Mouse (Mus musculus): ENCODE results near the gene Olfr1423. TPM values are rescaled to one million over a fixed set of nuclear protein-coding genes. Genes with fewer than 3 reads are reported as not detected.
"Not testable (repeated sequence)": the region's sequence is repeated elsewhere in the genome, so short reads cannot be mapped to it uniquely, and the experiment has no call there.

The Olfr1423 gene
- polyA plus RNA-seq, 1 experiment, result not detected

DNA sequence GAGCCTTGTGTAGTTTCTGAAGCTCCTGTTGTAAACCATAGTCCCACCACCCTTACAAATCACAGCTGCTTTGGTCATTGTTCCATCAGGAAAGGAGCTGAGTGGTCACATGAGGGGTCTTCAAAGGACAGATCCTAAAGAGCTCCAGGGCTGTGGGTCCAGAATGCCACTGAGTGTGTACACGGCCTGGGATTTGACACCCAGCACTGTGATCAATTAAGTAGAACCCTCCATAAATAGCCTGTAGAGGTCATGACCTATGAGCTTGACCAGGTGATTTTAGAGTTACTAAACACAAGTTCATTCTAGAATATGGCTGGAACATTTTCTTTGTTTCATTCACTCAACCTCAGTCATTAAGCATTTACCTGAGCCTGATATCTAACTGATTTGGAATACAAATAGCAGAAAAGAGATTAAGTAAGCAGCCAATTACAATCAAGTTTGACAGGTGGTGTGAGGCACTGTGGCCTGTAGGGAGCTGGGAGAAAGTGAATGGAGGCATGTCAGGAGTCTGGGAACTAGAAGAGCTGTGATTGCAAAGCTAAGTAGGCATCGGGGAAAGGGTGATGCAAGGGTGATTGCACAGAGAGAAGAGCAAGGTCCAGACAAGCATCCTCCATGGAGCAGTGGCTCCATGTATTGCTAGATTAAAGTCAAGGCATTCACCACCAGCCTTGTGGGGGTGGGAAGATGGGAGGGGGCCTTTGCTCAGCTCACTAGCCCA is 45.2 kb downstream of the Olfr1423 start:
- Histone ChIP-seq H3K4me3 (ENCODE audit: insufficient read depth, low read depth, low read length) (no peak overlapping the region), H3K27ac (replicated peaks; ENCODE audit: low read depth, low read length) (no peak overlapping the region)

DNA sequence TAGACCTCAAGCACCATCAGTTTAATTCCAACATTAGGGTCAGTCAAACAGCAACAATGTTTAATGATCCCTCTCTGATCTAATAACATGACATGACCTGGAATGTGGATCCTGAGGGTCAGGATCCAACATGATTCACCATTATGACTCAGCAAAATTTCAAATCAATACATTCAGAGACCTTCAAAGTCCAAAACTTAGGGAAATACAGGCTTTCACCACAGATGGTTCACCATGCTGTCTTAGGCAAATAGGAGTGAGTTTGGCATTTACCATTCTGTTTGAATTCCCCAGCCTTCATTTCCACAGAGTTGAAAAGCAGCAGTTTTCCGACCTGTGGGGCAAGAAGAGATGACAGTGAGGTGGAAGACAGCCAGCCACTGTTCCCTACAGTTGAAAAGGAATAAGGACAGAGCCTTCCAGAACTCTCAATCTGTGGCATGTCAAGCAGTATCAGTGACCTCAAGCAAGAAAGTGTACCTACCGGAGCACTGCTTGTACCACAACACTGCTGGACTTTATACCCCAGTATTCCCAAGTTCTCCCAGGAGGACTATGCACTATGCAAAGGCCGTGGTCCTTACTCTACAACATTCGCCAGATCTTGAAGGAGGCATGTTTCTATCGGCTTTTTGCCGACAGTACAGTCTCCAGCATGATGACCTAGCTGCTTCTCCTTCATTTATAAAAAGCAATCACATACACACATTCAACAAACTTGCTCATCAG is 46.2 kb downstream of the Olfr1423 start:
- Histone ChIP-seq H3K27ac (replicated peaks; ENCODE audit: low read depth, low read length) (no peak overlapping the region), H3K4me1 (ENCODE audit: control insufficient read depth, insufficient read depth, insufficient read length, low read length) (no peaks in the 10 kb centered on the region), H3K4me3 (ENCODE audit: insufficient read depth, low read depth, low read length) (no peak overlapping the region)

More for the DNA sequence above, 45.2 kb downstream of the Olfr1423 start:
- no peaks in the 10 kb centered on the region for H3K4me1 ChIP-seq (ENCODE audit: control insufficient read depth, insufficient read depth, insufficient read length, low read length)

- Histone ChIP-seq H3K4me3 (ENCODE audit: insufficient read depth, low read depth, low read length) (no peak overlapping the region), H3K4me1 (ENCODE audit: control insufficient read depth, insufficient read depth, insufficient read length, low read length) (no peaks in the 10 kb centered on the region), H3K27ac (replicated peaks; ENCODE audit: low read depth, low read length) (no peak overlapping the region)
Observed at GRCm38 (mm10) chr19:11992441-11993029, 48.6 kb downstream of the Olfr1423 start.

DNA sequence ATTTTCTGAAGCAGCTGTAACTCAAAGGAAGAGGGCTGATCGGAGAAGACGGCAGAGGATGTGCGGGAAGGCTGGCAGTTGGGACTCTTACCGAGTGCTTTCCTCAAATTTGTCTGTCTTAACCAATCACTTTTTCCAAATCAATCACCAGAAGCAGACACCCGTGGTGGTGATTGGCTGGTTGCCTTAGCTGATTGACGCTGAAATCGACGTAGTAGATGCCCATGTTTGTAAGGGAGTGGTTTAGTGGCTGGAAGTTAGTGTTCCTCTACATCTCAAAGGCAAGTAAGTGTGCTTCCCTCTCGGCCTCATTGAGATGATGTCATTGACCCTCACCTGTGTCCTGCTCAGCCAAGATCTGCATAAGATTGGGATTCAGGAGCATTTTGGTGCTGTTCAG is 49.1 kb downstream of the Olfr1423 start:
- no peak overlapping the region for H3K27ac ChIP-seq (replicated peaks; ENCODE audit: low read depth, low read length)
- no peak overlapping the region for H3K4me3 ChIP-seq (ENCODE audit: insufficient read depth, low read depth, low read length)
- H3K4me1 ChIP-seq (ENCODE audit: control insufficient read depth, insufficient read depth, insufficient read length, low read length), result no peaks in the 10 kb centered on the region

DNA sequence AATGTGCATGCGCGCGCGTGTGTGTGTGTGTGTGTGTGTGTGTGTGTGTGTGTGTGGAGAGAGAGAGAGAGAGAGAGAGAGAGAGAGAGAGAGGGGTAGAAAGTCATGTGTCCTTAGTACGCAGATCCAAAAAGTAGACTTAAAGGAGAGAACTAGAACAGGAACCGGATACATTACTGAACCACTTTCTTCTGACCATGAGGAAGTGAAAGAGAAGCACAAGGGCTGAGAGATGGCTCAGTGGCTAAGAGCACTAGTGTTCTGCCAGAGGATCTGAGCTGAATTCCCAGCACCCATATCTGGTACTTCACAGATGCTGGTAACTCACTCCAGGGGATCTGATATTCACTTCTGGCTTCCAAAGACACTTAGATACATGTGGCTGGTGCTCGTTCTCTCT is 51.8 kb downstream of the Olfr1423 start:
- Histone ChIP-seq H3K4me1 (ENCODE audit: control insufficient read depth, insufficient read depth, insufficient read length, low read length) (no peaks in the 10 kb centered on the region), H3K4me3 (ENCODE audit: insufficient read depth, low read depth, low read length) (no peak overlapping the region)

DNA sequence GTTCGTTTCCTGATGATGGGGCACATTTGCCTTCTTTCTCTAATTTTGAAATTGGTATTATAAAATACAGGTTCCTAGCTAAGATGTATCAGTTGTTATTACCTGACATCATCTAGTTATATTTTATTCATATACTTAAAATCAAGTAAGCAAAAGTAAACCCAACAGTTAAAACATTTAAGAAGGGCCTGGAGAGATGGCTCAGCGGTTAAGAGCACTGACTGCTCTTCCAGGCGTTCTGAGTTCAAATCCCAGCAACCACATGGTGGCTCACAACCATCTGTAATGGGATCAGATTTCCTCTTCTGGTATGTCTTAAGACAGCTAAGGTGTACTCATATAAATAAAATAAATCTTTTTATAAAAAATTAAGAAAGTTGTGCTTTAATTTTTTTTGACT is 53.3 kb downstream of the Olfr1423 start:
- H3K27ac ChIP-seq (replicated peaks; ENCODE audit: low read depth, low read length), result no peak overlapping the region
- H3K4me1 ChIP-seq (ENCODE audit: control insufficient read depth, insufficient read depth, insufficient read length, low read length), result no peaks in the 10 kb centered on the region
- H3K4me3 ChIP-seq (ENCODE audit: insufficient read depth, low read depth, low read length), result no peak overlapping the region

More for the DNA sequence above, 51.8 kb downstream of the Olfr1423 start:
- H3K27ac ChIP-seq (replicated peaks; ENCODE audit: low read depth, low read length), result no peak overlapping the region

- H3K4me3 ChIP-seq (ENCODE audit: insufficient read depth, low read depth, low read length); H3K27ac ChIP-seq (replicated peaks; ENCODE audit: low read depth, low read length); H3K4me1 ChIP-seq (ENCODE audit: control insufficient read depth, insufficient read depth, insufficient read length, low read length): not testable (repeated sequence)
Observed at GRCm38 (mm10) chr19:11984614-11985013, 56.5 kb downstream of the Olfr1423 start.

Other genes with a start within 250 kb of the Olfr1423 start
- gene Stx3, start 221.9 kb downstream of the Olfr1423 start, polyA plus RNA-seq (2012; ENCODE audit: insufficient read depth, insufficient read length, missing spikeins), result 1.2 and 2.1 TPM in 2 replicates
- not detected in 2 replicates for gene Olfr1417, start 202.1 kb downstream of the Olfr1423 start, polyA plus RNA-seq (2012; ENCODE audit: insufficient read depth, insufficient read length, missing spikeins)
- not detected in 2 replicates for gene Olfr1418, start 180.3 kb downstream of the Olfr1423 start, polyA plus RNA-seq (2012; ENCODE audit: insufficient read depth, insufficient read length, missing spikeins)
- not detected in 2 replicates for gene Olfr1419, start 166.2 kb downstream of the Olfr1423 start, polyA plus RNA-seq (2012; ENCODE audit: insufficient read depth, insufficient read length, missing spikeins)
- gene Olfr1420, start 154.8 kb downstream of the Olfr1423 start, polyA plus RNA-seq (2012; ENCODE audit: insufficient read depth, insufficient read length, missing spikeins), result not detected in 2 replicates
- gene Patl1, start 128.9 kb downstream of the Olfr1423 start, polyA plus RNA-seq (2012; ENCODE audit: insufficient read depth, insufficient read length, missing spikeins), result 16.6 and 20.5 TPM in 2 replicates
- 25.1 and 31.0 TPM in 2 replicates for gene Osbp, start 75.4 kb downstream of the Olfr1423 start, polyA plus RNA-seq (2012; ENCODE audit: insufficient read depth, insufficient read length, missing spikeins)
- not detected in 2 replicates for gene Olfr1424, start 21.4 kb upstream of the Olfr1423 start, polyA plus RNA-seq (2012; ENCODE audit: insufficient read depth, insufficient read length, missing spikeins)
- not detected in 2 replicates for gene Olfr1425, start 36.4 kb upstream of the Olfr1423 start, polyA plus RNA-seq (2012; ENCODE audit: insufficient read depth, insufficient read length, missing spikeins)
- not detected in 2 replicates for gene Olfr1426, start 50.7 kb upstream of the Olfr1423 start, polyA plus RNA-seq (2012; ENCODE audit: insufficient read depth, insufficient read length, missing spikeins)
- not detected in 2 replicates for gene Olfr1427, start 62.0 kb upstream of the Olfr1423 start, polyA plus RNA-seq (2012; ENCODE audit: insufficient read depth, insufficient read length, missing spikeins)
- not detected in 2 replicates for gene Olfr1428, start 74.6 kb upstream of the Olfr1423 start, polyA plus RNA-seq (2012; ENCODE audit: insufficient read depth, insufficient read length, missing spikeins)
- gene Olfr76, start 81.9 kb upstream of the Olfr1423 start, polyA plus RNA-seq (2012; ENCODE audit: insufficient read depth, insufficient read length, missing spikeins), result not detected in 2 replicates
- gene Olfr1555-ps1, start 128.8 kb upstream of the Olfr1423 start, polyA plus RNA-seq (2012; ENCODE audit: insufficient read depth, insufficient read length, missing spikeins), result not detected in 2 replicates
- gene Olfr1431, start 159.3 kb upstream of the Olfr1423 start, polyA plus RNA-seq (2012; ENCODE audit: insufficient read depth, insufficient read length, missing spikeins), result not detected in 2 replicates
- gene Olfr1432, start 191.3 kb upstream of the Olfr1423 start, polyA plus RNA-seq (2012; ENCODE audit: insufficient read depth, insufficient read length, missing spikeins), result not detected in 2 replicates
- gene Olfr262, start 200.3 kb upstream of the Olfr1423 start, polyA plus RNA-seq (2012; ENCODE audit: insufficient read depth, insufficient read length, missing spikeins), result not detected in 2 replicates
- not detected in 2 replicates for gene Olfr235, start 219.7 kb upstream of the Olfr1423 start, polyA plus RNA-seq (2012; ENCODE audit: insufficient read depth, insufficient read length, missing spikeins)
- gene Olfr1434, start 238.5 kb upstream of the Olfr1423 start, polyA plus RNA-seq (2012; ENCODE audit: insufficient read depth, insufficient read length, missing spikeins), result not detected in 2 replicates